Mouse (Mus musculus) forebrain, embryonic 12.5 days (tissue): ENCODE data around the gene Ipcef1. TPM values are rescaled to one million over a fixed set of nuclear protein-coding genes. Genes with fewer than 3 reads are reported as not detected.

Experiments
- ATAC-seq: fragments of 200-750 bp; cut with Nextera tagmentation; 2 replicates; pipeline ENCODE4 v1.8.0; 2017; ENCODE audit warnings: moderate TSS enrichment; ENCODE audit not compliant: low FRiP score
- H3K27ac ChIP-seq: fragments of 300-500 bp; sonication (generic); 2 replicates; pipeline ENCODE4 v1.5.1; 2016; ENCODE audit warnings: mild to moderate bottlenecking
- H3K27me3 ChIP-seq: fragments of 300-500 bp; sonication (generic); 2 replicates; pipeline ENCODE4 v1.6.1; 2016; ENCODE audit warnings: mild to moderate bottlenecking
- H3K36me3 ChIP-seq: fragments of 300-500 bp; sonication (generic); replicated peaks from 2 replicates; pipeline ENCODE4 v1.6.1; 2016; ENCODE audit warnings: mild to moderate bottlenecking
- H3K4me1 ChIP-seq: fragments of 300-500 bp; sonication (generic); 2 replicates; pipeline ENCODE4 v1.6.1; 2016
- H3K4me2 ChIP-seq: fragments of 300-500 bp; sonication (generic); 2 replicates; pipeline ENCODE4 v1.6.1; 2016; ENCODE audit warnings: mild to moderate bottlenecking, moderate library complexity
- H3K4me3 ChIP-seq: fragments of 300-500 bp; sonication (generic); replicated peaks from 2 replicates; pipeline ENCODE4 v1.5.1; 2016; ENCODE audit warnings: mild to moderate bottlenecking
- H3K9ac ChIP-seq: fragments of 300-500 bp; sonication (generic); 2 replicates; pipeline ENCODE4 v1.6.1; 2016; ENCODE audit warnings: mild to moderate bottlenecking
- H3K9me3 ChIP-seq: fragments of 300-500 bp; sonication (generic); 2 replicates; pipeline ENCODE4 v1.6.1; 2016
- WGBS: fragments of 180-500 bp; shearing (Covaris S2); methylation state at CpG from one replicate; pipeline ENCODE4 v1.1.7; 2016; 5-methylcytosine and 5-hydroxymethylcytosine counted together
- polyA plus RNA-seq: library from polyadenylated mRNA; unstranded; fragments of >200 nt; fragmentation: Nextera tagmentation; extraction: Ambion mirVana; gene quantifications from 2 replicates; pipeline ENCODE4 v1.2.1, GENCODE M21; 2016

Gene Ipcef1
- polyA plus RNA-seq, 1 experiment from 2014 or later = 1.3 TPM

DNA sequence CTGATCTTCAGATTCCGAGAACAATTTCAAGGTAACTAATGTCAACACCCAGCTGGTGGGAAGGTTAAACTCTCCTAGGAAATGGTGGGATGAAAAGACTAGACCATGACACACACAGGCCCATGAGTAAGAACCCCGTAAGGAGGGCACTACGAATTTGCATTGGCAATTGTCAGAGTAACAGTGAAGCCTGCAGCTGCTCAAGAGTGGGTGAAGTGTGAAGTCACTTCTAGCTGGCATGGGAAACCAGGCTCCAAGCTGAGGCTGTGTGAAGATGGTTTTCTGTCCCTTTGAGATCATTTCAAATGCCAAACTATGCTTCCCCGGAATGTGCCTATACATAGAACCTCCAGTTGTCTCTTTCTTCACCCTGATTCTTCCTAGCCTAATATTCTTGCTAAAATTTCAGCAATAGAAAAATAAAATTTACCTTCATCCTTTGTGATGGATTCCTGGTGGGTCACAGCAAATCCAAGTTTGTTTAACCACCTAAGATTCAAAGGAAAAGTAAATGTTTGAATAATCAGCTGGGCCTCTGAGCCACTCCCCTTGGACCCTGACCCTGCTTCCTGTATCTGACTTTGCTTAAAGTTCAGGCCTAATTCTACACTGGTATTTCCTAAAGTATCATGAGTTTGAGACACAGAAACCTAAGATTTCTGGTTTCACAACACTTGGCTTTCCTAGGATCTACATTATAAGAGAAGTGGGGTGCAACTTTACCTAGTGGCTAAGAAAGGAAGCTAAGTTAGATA, 115.4 kb downstream of the Ipcef1 start:
- Histone ChIP-seq H3K27me3 (no peaks in the 10 kb centered on the region), H3K36me3 (no peaks in the 10 kb centered on the region), H3K4me2 (no peak overlapping the region), H3K4me3 (no peak overlapping the region), H3K9ac (no peak overlapping the region), H3K9me3 (no peaks in the 10 kb centered on the region), H3K4me1 (no peaks in the 10 kb centered on the region), H3K27ac (no peak overlapping the region)
- ATAC-seq = no peak
- WGBS = 89% methylated on average over 4 of the region's 4 CpGs

DNA sequence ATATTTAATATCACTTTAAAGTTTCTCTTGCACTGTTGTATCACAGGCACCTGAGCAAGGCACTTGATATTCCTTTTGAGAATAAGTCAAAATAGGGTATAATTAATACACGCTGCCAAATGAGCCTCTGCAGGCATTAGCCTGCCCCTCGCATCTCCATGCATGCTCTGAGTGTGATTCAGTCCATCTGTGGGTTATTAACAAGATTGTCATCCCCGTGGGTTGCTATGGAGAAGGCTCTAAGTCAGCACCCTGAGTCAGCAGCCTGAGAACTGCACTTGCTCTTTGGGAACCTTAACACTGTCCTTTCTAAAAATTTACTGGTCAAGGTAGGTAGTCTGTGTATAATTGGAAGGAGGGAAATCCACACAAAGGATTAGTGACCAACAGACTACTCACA, 117.5 kb downstream of the Ipcef1 start:
- H3K27ac ChIP-seq = no peak overlapping the region
- no peaks in the 10 kb centered on the region for H3K27me3 ChIP-seq
- no peaks in the 10 kb centered on the region for H3K9me3 ChIP-seq
- H3K4me1 ChIP-seq = no peaks in the 10 kb centered on the region
- H3K4me2 ChIP-seq = no peak overlapping the region
- no peak overlapping the region for H3K9ac ChIP-seq
- WGBS = 73% methylated on average over 3 of the region's 3 CpGs
- H3K36me3 ChIP-seq = no peaks in the 10 kb centered on the region
- no peak for ATAC-seq
- no peak overlapping the region for H3K4me3 ChIP-seq

DNA sequence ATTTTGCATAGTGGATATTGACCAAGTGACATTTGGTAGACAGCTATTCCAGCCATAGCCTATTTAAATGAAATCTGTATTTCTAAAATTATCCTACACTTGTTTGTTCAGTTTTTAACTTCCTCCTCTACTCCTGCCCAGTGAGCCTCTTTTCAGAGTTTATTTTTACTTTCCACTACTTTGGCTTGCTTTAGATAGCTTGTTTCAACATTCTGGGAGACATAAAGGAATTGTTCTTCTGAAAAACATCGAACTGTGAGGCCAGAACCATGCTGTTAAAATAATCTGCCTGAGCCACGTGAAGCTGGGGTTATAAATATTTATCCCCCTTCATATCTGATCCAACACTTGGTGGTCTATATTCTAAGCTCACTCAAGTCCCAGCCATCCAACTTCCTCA, 121.4 kb downstream of the Ipcef1 start:
- WGBS = 73% methylated on average over 2 of the region's 2 CpGs
- no peak overlapping the region for H3K27ac ChIP-seq
- no peaks in the 10 kb centered on the region for H3K36me3 ChIP-seq
- no peak for ATAC-seq
- H3K4me2 ChIP-seq = no peak overlapping the region
- H3K4me3 ChIP-seq = no peak overlapping the region
- H3K27me3 ChIP-seq = no peaks in the 10 kb centered on the region
- H3K4me1 ChIP-seq = no peaks in the 10 kb centered on the region
- H3K9ac ChIP-seq = no peak overlapping the region
- no peaks in the 10 kb centered on the region for H3K9me3 ChIP-seq

DNA sequence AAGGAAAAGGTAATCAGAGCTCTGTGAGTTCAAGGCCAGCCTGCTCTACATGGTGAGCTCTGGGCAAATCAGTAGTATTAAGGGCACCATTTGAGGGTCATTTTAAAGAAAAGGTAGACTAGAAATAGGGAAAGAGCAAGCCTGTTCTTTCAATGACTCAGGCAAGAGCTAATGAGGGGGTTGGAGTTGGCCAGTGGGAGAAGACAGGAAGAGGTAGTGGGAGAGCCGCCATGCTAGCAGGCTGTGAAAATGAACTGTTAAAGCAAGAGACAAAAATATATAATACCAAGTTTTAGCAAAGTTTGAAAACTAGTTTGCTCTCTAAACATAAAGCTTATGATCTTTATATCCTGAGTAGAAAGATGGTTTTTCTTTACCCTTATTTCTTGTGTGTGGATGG, 121.9 kb downstream of the Ipcef1 start:
- H3K4me2 ChIP-seq = no peak overlapping the region
- H3K27ac ChIP-seq = no peak overlapping the region
- H3K36me3 ChIP-seq = no peaks in the 10 kb centered on the region
- ATAC-seq = no peak
- 86% methylated on average over 1 of the region's 1 CpGs for WGBS
- no peak overlapping the region for H3K4me3 ChIP-seq
- H3K27me3 ChIP-seq = no peaks in the 10 kb centered on the region
- H3K9ac ChIP-seq = no peak overlapping the region
- no peaks in the 10 kb centered on the region for H3K4me1 ChIP-seq
- no peaks in the 10 kb centered on the region for H3K9me3 ChIP-seq

DNA sequence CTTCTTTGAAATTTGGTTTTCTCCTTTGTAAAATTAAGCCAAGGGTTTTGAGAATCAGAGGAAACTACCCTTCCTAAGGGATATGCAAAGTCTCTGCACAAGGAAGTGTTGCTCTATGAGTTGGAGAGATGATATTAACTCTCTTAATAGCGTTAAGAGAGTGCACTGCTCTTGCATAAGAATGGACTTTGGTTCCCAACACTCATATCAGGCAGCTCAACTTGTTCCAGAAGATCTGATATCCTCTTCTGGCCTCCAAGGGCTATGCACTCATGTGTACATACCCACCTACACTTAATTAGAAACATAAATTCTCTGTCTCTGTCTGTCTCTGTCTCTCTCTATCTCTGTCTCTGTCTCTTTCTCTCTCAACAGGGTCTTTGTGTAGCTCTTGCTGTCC, 123.4 kb downstream of the Ipcef1 start:
- Histone ChIP-seq H3K4me3 (no peak overlapping the region), H3K36me3 (no peaks in the 10 kb centered on the region), H3K27me3 (no peaks in the 10 kb centered on the region), H3K27ac (no peak overlapping the region), H3K4me1 (no peaks in the 10 kb centered on the region), H3K9ac (no peak overlapping the region), H3K4me2 (no peak overlapping the region), H3K9me3 (no peaks in the 10 kb centered on the region)
- ATAC-seq = no peak
- 73% methylated on average over 1 of the region's 1 CpGs for WGBS

DNA sequence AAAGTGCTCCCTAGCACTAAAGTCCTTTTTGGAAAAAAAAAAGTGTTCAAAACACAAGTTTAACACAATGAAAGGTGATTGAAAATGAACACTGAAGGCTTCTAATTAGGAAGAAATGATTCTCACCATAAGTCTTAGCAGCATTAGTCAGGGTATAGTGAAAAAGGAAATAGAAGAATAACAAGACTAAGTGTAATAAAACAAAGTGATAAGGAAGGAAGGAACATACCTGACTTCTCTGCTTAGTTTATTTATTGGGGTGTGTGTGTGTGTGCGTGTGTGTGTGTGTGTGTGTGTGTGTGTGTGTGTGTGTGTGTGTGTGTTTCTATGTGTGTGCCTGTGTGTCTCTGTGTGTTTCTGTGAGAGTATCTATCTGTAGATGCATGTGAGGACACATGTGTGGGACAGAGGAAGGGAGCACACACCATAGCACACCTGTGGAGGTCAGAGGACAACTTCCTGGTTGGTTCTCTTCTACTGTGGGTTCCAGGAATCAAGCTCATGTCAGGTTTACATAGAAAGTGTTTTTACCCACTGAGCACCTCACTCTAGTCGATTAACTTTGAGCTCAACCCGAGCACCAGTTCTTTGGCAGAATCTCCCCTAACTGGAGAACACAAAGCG, 124.6 kb downstream of the Ipcef1 start:
- H3K4me1 ChIP-seq = no peaks in the 10 kb centered on the region
- H3K4me3 ChIP-seq = no peak overlapping the region
- H3K27ac ChIP-seq = no peak overlapping the region
- 91% methylated on average over 4 of the region's 4 CpGs for WGBS
- no peak for ATAC-seq
- H3K27me3 ChIP-seq = no peaks in the 10 kb centered on the region
- no peaks in the 10 kb centered on the region for H3K9me3 ChIP-seq
- H3K4me2 ChIP-seq = no peak overlapping the region
- no peak overlapping the region for H3K9ac ChIP-seq
- no peaks in the 10 kb centered on the region for H3K36me3 ChIP-seq

DNA sequence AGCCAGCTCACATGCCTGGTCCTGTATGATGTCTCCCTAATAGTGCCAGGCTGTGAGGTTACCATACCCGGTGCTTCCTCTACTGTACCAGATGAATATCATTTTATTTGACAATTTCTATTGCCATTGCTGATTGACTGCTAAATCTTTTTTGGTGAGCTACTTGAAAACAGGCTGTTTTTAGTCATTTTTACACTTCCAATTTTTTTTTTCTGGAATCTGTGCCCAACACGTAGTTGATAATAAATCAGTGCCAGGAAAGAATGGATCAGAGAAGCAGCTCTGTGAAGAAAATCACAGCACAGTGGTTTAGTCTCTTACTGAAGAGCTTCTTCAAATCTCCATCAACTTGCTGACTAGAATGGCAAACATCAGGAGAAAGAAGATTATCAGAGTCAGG, 125.6 kb downstream of the Ipcef1 start:
- no peak overlapping the region for H3K27ac ChIP-seq
- no peaks in the 10 kb centered on the region for H3K36me3 ChIP-seq
- H3K9me3 ChIP-seq = no peaks in the 10 kb centered on the region
- no peak for ATAC-seq
- no peaks in the 10 kb centered on the region for H3K27me3 ChIP-seq
- no peaks in the 10 kb centered on the region for H3K4me1 ChIP-seq
- no peak overlapping the region for H3K4me2 ChIP-seq
- H3K9ac ChIP-seq = no peak overlapping the region
- WGBS = 90% methylated on average over 2 of the region's 2 CpGs
- H3K4me3 ChIP-seq = no peak overlapping the region

DNA sequence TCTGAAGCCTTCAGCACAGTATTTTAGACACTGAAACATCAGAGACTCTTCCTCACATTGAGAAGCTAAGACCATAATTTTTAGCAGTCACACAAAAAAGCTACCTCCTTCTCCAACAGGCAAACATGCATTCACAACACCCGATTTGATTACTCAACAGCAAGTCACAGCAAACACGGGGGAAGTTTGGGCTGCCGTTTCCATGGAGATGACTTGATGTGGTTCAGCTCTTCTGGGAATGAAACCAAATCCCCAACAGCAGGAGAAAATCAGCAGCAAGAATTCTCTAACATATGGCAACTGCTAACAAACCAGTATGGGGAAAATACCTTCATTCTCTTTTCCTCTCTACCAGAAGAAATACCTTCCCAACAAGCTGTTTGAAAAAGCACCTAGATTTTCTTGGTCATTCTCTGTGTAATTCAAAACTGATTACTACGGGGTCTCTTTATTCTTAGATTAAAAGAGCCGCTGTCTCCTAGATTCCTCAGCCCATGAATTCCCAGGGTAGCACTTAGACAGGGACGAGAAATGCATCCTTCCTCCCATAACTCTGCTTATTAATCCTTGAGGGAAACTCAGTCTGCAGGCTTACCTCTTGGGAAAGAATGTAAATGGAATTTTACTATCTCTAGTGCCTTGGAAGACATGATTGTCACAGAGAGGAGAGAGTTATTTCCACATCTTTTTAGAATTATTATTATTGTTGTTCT, 135.6 kb downstream of the Ipcef1 start:
- ATAC-seq = peak; percentile 74
- Histone ChIP-seq H3K4me2 (no peak overlapping the region), H3K27ac (no peak overlapping the region), H3K4me1 (peaks cover 14% of the 10 kb centered on the region), H3K9me3 (no peaks in the 10 kb centered on the region), H3K36me3 (no peaks in the 10 kb centered on the region), H3K9ac (no peak overlapping the region), H3K27me3 (no peaks in the 10 kb centered on the region), H3K4me3 (no peak overlapping the region)
- WGBS = 17% methylated on average over 6 of the region's 6 CpGs

DNA sequence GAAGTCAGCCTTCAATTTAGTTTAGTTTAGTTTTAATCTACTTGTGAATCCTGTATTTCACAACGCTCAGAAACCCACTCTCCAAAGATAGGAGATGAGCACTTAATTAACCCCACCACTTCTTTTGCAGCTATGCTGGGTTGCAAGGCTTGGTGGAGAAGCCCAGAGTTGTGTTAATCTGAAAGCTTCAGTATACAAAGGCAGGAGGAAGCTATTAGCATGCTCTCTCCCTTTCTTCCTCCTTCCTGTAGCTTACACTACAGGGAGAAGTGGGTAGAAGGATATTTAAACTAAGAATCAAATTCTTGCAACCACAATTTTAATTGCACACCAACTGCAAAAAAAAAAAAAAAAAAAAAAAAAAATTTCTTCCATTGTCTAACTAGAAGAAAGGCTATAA, 136.3 kb downstream of the Ipcef1 start:
- no peak overlapping the region for H3K27ac ChIP-seq
- no peaks in the 10 kb centered on the region for H3K36me3 ChIP-seq
- peaks cover 14% of the 10 kb centered on the region for H3K4me1 ChIP-seq
- no peak overlapping the region for H3K4me3 ChIP-seq
- no peaks in the 10 kb centered on the region for H3K27me3 ChIP-seq
- H3K9ac ChIP-seq = no peak overlapping the region
- ATAC-seq = no peak
- WGBS = 29% methylated on average over 1 of the region's 1 CpGs
- no peaks in the 10 kb centered on the region for H3K9me3 ChIP-seq
- no peak overlapping the region for H3K4me2 ChIP-seq

DNA sequence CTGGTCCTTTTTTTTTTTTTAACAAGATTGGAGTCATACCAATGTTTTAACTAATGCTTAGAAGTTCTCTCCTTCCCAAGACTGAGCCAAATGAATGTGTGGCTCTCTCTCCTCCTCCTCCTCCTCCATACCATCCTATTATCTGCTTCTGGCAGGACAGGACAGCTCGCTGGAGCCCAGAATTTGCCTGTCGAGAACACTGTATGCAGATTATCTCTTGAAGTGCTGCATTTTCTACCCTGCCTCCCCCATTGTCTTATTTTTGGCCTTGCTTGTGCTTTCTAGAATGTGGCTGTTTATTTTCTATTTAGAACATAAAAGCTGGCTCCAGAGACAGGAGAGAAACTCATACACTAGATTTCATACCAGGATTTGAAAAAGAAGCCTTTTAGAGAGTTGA, 142.5 kb downstream of the Ipcef1 start:
- no peak overlapping the region for H3K9ac ChIP-seq
- WGBS = 63% methylated on average over 2 of the region's 2 CpGs
- no peak for ATAC-seq
- H3K4me1 ChIP-seq = no peaks in the 10 kb centered on the region
- H3K4me3 ChIP-seq = no peak overlapping the region
- H3K4me2 ChIP-seq = no peak overlapping the region
- H3K9me3 ChIP-seq = no peaks in the 10 kb centered on the region
- H3K27ac ChIP-seq = no peak overlapping the region
- no peaks in the 10 kb centered on the region for H3K27me3 ChIP-seq
- H3K36me3 ChIP-seq = no peaks in the 10 kb centered on the region

DNA sequence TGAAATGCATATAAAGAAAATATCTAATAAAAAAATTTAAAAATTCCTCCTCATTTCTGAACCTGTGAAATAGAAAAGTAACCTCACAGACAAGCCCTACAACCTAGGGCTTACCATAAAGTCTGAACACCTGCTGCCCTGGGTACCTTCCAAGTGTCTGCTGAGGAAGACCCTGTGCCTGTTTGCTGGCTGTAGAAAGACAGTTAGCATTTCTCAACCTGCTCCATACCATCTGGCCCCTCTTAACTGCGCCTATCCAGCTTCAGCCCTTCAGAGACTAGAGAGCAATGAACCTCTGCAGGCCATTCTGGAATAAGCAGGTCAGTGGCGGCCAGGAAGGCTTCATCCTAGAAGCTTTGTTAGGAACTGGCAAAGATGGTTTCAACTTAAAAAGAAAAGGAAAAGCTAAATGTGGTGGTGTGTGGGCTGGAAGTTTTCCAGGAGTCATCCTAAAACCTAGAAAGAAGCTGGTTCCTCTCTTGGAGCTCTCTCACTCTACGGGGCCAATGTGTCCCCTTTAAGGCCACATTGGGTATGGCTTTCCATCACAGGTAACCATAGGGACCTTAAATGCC, 150.4 kb downstream of the Ipcef1 start:
- WGBS = 86% methylated on average over 3 of the region's 3 CpGs
- Histone ChIP-seq H3K36me3 (no peaks in the 10 kb centered on the region), H3K27me3 (no peaks in the 10 kb centered on the region), H3K9ac (no peak overlapping the region), H3K4me3 (no peak overlapping the region), H3K27ac (no peak overlapping the region), H3K4me2 (no peak overlapping the region), H3K9me3 (no peaks in the 10 kb centered on the region), H3K4me1 (no peaks in the 10 kb centered on the region)
- no peak for ATAC-seq

DNA sequence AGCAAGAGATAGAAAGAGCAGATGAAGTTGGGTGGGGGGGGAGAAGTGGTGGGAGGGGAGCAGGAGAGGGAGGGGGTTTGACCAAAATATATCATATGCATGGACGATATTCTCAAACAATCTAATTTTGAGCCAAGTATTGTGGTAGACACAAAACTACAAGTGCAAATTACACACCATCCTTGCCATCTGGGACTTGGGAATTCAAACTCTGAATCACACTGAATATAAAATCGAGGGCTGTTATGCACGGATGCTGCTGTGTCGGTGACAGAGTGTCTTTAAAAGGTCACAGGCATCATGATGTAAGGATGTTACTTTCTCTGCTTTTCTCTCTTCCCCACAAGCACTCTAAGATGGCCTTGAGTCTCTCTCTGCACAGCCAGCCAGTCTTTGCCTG, 152.2 kb downstream of the Ipcef1 start:
- H3K4me1 ChIP-seq = no peaks in the 10 kb centered on the region
- no peaks in the 10 kb centered on the region for H3K27me3 ChIP-seq
- no peaks in the 10 kb centered on the region for H3K9me3 ChIP-seq
- no peak overlapping the region for H3K4me2 ChIP-seq
- WGBS = 85% methylated on average over 4 of the region's 4 CpGs
- no peaks in the 10 kb centered on the region for H3K36me3 ChIP-seq
- H3K4me3 ChIP-seq = no peak overlapping the region
- no peak overlapping the region for H3K27ac ChIP-seq
- no peak overlapping the region for H3K9ac ChIP-seq
- ATAC-seq = no peak
